Mouse (Mus musculus): Measurements from ENCODE around the gene Olfr1208. TPM values are rescaled to one million over a fixed set of nuclear protein-coding genes. Genes with fewer than 3 reads are reported as not detected.

The Olfr1208 gene
- polyA plus RNA-seq (2012; rRNA removed) = not detected in 2 replicates

DNA sequence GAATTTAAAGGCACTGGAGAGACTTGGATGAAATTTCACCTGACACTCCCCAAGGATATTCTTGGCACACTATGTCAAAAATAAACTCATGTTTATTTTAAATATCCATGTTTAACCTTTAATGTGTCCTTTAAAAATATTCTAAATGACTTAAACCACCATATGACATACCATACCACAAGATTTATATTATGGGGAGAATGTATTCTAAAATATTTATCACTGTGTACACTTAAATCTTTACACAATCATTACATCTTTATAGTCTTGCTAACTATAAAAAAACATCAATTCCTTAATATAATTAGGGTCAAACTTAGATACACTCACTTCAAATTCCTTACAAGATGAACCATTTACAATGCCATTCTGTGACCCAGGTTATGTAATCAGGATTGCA lies at the start of gene Olfr1208:
Olfr1208 (minus strand) TSS at position 101 of the 400 bp plus-strand sequence.
- no peak for DNase-seq (ENCODE audit: low read depth)

DNA sequence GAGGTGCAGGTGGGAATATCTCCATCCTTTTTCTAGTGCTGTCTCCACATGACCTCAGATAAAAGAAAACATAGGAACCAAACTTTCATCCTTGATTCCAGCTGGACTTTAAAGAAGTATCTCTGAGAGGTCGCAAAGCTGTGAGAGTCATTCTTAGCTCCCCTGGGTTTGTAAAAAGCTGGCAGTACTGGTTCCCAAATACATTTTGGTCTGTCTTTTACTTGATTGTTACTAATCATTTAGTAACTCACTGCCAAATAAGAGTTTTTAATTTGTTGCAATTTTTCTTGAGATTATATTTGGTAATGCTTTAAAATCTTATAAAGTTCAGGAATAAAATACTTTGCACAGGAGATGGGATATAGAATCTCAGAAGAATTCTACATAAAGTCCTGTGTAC lies 35.9 kb upstream of the Olfr1208 start, which contains the start of gene Olfr1211:
Olfr1211 (minus strand) TSS at position 101 of the 400 bp plus-strand sequence.
- DNase-seq (ENCODE audit: low read depth) = no peak

GRCm38 (mm10) chr2:88915057-88915456 lies 12.9 kb upstream of the Olfr1208 start, which contains the start of gene Olfr1209:
TSS of gene Olfr1209 (minus strand) at chr2:88915157.
- DNase-seq (ENCODE audit: low read depth) = no peak

DNA sequence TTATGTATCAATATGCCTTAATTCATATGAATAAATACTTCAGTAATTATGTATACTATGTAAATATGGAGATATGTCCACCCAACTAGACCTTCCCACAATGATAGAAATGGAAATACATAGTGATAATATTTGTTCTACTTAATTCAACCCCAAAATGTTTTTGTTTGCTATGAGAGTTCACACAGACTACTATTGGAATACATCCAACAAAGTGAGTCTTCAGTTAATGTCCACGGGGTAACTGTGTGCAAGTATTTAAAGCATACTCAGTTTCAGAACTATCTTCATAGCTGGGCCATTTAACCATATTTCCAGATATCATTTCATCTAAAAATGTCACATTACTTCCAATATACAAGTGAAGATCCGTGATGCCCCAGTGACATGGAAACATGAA lies 39.2 kb downstream of the Olfr1208 start, which contains the start of gene Olfr1206:
Olfr1206 (plus strand) TSS at position 301 of the 400 bp plus-strand sequence.
- DNase-seq (ENCODE audit: low read depth) = no peak

GRCm38 (mm10) chr2:88848992-88849391 lies 53.1 kb downstream of the Olfr1208 start, which contains the start of gene Olfr1204:
TSS of gene Olfr1204 (plus strand) at chr2:88849292.
- no peak for DNase-seq (ENCODE audit: low read depth)

Other genes with a start within 250 kb of the Olfr1208 start
- gene Olfr1193, start 226.7 kb downstream of the Olfr1208 start, polyA plus RNA-seq (2012; rRNA removed) = not detected in 2 replicates
- gene Olfr1195, start 213.1 kb downstream of the Olfr1208 start, polyA plus RNA-seq (2012; rRNA removed) = not detected in 2 replicates
- gene Olfr1196, start 197.7 kb downstream of the Olfr1208 start, polyA plus RNA-seq (2012; rRNA removed) = not detected in 2 replicates
- gene Olfr1197, start 169.9 kb downstream of the Olfr1208 start, polyA plus RNA-seq (2012; rRNA removed) = not detected in 2 replicates
- gene Olfr1198, start 150.9 kb downstream of the Olfr1208 start, polyA plus RNA-seq (2012; rRNA removed) = not detected in 2 replicates
- gene Olfr1199, start 141.8 kb downstream of the Olfr1208 start, polyA plus RNA-seq (2012; rRNA removed) = not detected in 2 replicates
- gene Olfr1200, start 131.8 kb downstream of the Olfr1208 start, polyA plus RNA-seq (2012; rRNA removed) = not detected in 2 replicates
- not detected in 2 replicates for gene Olfr1201, start 109.3 kb downstream of the Olfr1208 start, polyA plus RNA-seq (2012; rRNA removed)
- gene Olfr1202, start 87.8 kb downstream of the Olfr1208 start, polyA plus RNA-seq (2012; rRNA removed) = not detected in 2 replicates
- not detected in 2 replicates for gene Olfr1205, start 72.6 kb downstream of the Olfr1208 start, polyA plus RNA-seq (2012; rRNA removed)
- not detected in 2 replicates for gene Olfr1204, start 53.0 kb downstream of the Olfr1208 start, polyA plus RNA-seq (2012; rRNA removed)
- not detected in 2 replicates for gene Olfr1206, start 39.1 kb downstream of the Olfr1208 start, polyA plus RNA-seq (2012; rRNA removed)
- not detected in 2 replicates for gene Olfr1209, start 12.8 kb upstream of the Olfr1208 start, polyA plus RNA-seq (2012; rRNA removed)
- gene Olfr1211, start 35.8 kb upstream of the Olfr1208 start, polyA plus RNA-seq (2012; rRNA removed) = not detected in 2 replicates
- not detected in 2 replicates for gene Olfr1212, start 51.7 kb upstream of the Olfr1208 start, polyA plus RNA-seq (2012; rRNA removed)
- not detected in 2 replicates for gene Gm13762, start 78.0 kb upstream of the Olfr1208 start, polyA plus RNA-seq (2012; rRNA removed)
- not detected in 2 replicates for gene Olfr1214, start 90.3 kb upstream of the Olfr1208 start, polyA plus RNA-seq (2012; rRNA removed)
- gene Olfr1215, start 104.7 kb upstream of the Olfr1208 start, polyA plus RNA-seq (2012; rRNA removed) = not detected in 2 replicates
- gene Olfr1216, start 116.0 kb upstream of the Olfr1208 start, polyA plus RNA-seq (2012; rRNA removed) = not detected in 2 replicates
- gene Olfr1217, start 129.8 kb upstream of the Olfr1208 start, polyA plus RNA-seq (2012; rRNA removed) = not detected in 2 replicates
- not detected in 2 replicates for gene Olfr1218, start 158.9 kb upstream of the Olfr1208 start, polyA plus RNA-seq (2012; rRNA removed)
- gene Olfr1219, start 181.2 kb upstream of the Olfr1208 start, polyA plus RNA-seq (2012; rRNA removed) = not detected in 2 replicates
- not detected in 2 replicates for gene Olfr1220, start 204.5 kb upstream of the Olfr1208 start, polyA plus RNA-seq (2012; rRNA removed)
- not detected in 2 replicates for gene Olfr1221, start 215.0 kb upstream of the Olfr1208 start, polyA plus RNA-seq (2012; rRNA removed)
- gene Olfr1222, start 230.7 kb upstream of the Olfr1208 start, polyA plus RNA-seq (2012; rRNA removed) = not detected in 2 replicates
- not detected in 2 replicates for gene Olfr1223, start 249.2 kb upstream of the Olfr1208 start, polyA plus RNA-seq (2012; rRNA removed)